Mouse (Mus musculus) stomach, postnatal 0 days (tissue): ENCODE results near the gene Cebpe. TPM values are rescaled to one million over a fixed set of nuclear protein-coding genes. Genes with fewer than 3 reads are reported as not detected.
A peak's percentile ranks its signal among the peaks of the same experiment; 100 is the strongest.

ENCODE experiments used
- ATAC-seq: fragments of 200-750 bp; cut with Nextera tagmentation; 2 replicates; pipeline ENCODE4 v1.8.0; 2017; ENCODE audit not compliant: low FRiP score, low TSS enrichment
- DNase-seq: peaks from one replicate; pipeline ENCODE4 v3.0.0-alpha.2; 2016; ENCODE audit warnings: low spot score
- H3K27ac ChIP-seq: fragments of 300-500 bp; sonication (generic); replicated peaks from 2 replicates; pipeline ENCODE4 v1.5.1; 2014; ENCODE audit warnings: mild to moderate bottlenecking, control low read depth
- H3K27me3 ChIP-seq: fragments of 300-500 bp; sonication (generic); 2 replicates; pipeline ENCODE4 v1.6.1; 2014; ENCODE audit warnings: low read length; ENCODE audit not compliant: control insufficient read depth, insufficient read depth
- H3K36me3 ChIP-seq: fragments of 300-500 bp; sonication (generic); 2 replicates; pipeline ENCODE4 v1.6.1; 2014; ENCODE audit warnings: low read length, mixed read lengths; ENCODE audit not compliant: control insufficient read depth, insufficient read depth
- H3K4me1 ChIP-seq: fragments of 300-500 bp; sonication (generic); replicated peaks from 2 replicates; pipeline ENCODE4 v1.6.1; 2014; ENCODE audit warnings: antibody characterized with exemption; ENCODE audit not compliant: control insufficient read depth, insufficient read depth
- H3K4me2 ChIP-seq: fragments of 300-500 bp; sonication (generic); replicated peaks from 2 replicates; pipeline ENCODE4 v1.6.1; 2014; ENCODE audit warnings: low read depth, mild to moderate bottlenecking, control low read depth, moderate library complexity
- H3K4me3 ChIP-seq: fragments of 300-500 bp; sonication (generic); 2 replicates; pipeline ENCODE4 v1.5.1; 2014; ENCODE audit warnings: low read depth, low read length, control low read depth
- H3K9ac ChIP-seq: fragments of 300-500 bp; sonication (generic); 2 replicates; pipeline ENCODE4 v1.6.1; 2014; ENCODE audit warnings: mild to moderate bottlenecking, low read length, control low read depth, mixed read lengths
- H3K9me3 ChIP-seq: fragments of 300-500 bp; sonication (generic); 2 replicates; pipeline ENCODE4 v1.6.1; 2016; ENCODE audit warnings: low read length; ENCODE audit not compliant: control insufficient read depth
- CTCF ChIP-seq: IDR thresholded peaks from 2 replicates; pipeline ENCODE4 v1.5.1; 2016; ENCODE audit warnings: antibody characterized with exemption, low read depth, mild to moderate bottlenecking, moderate library complexity
- EP300 ChIP-seq: optimal IDR thresholded peaks from 2 replicates; pipeline ENCODE3; 2016; ENCODE audit warnings: antibody characterized with exemption
- WGBS: fragments of 180-500 bp; shearing (Covaris S2); extraction: QIAGEN DNeasy Blood & Tissue Kit; methylation state at CpG from one replicate; pipeline ENCODE4 v1.1.7; 2014; 5-methylcytosine and 5-hydroxymethylcytosine counted together
- polyA plus RNA-seq: library from polyadenylated mRNA; unstranded; fragments of >200 nt; fragmentation: Nextera tagmentation; extraction: Ambion mirVana; gene quantifications from 2 replicates; pipeline ENCODE4 v1.2.1, GENCODE M21; 2015

The Cebpe gene
- polyA plus RNA-seq, 1 experiment from 2014 or later = 0.10 TPM

- Histone ChIP-seq H3K27ac (no peak overlapping the region), H3K4me2 (no peak overlapping the region), H3K27me3 (no peaks in the 10 kb centered on the region), H3K9ac (no peak overlapping the region), H3K4me3 (no peak overlapping the region), H3K9me3 (no peaks in the 10 kb centered on the region), H3K4me1 (no peaks in the 10 kb centered on the region), H3K36me3 (peaks cover 19% of the 10 kb centered on the region)
- TF ChIP-seq EP300 (no peak), CTCF (no peak)
- ATAC-seq = no peak
- WGBS = 78% methylated on average over 16 of the region's 16 CpGs
- DNase-seq = no peak
Measured at GRCm38 (mm10) chr14:54678657-54679304, 33.2 kb downstream of the Cebpe start.

- Histone ChIP-seq H3K9me3 (no peaks in the 10 kb centered on the region), H3K4me3 (no peak overlapping the region), H3K9ac (no peak overlapping the region), H3K4me1 (no peaks in the 10 kb centered on the region), H3K36me3 (peaks cover 17% of the 10 kb centered on the region), H3K27ac (no peak overlapping the region), H3K4me2 (no peak overlapping the region), H3K27me3 (no peaks in the 10 kb centered on the region)
- WGBS = 80% methylated on average over 5 of the region's 5 CpGs
- TF ChIP-seq EP300 = no peak
- no peak for TF ChIP-seq CTCF
- DNase-seq = no peak
- ATAC-seq = no peak
Measured at GRCm38 (mm10) chr14:54676290-54676689, 35.7 kb downstream of the Cebpe start.

- no peak overlapping the region for H3K4me3 ChIP-seq
- H3K4me2 ChIP-seq = no peak overlapping the region
- no peak for TF ChIP-seq CTCF
- TF ChIP-seq EP300 = no peak
- H3K9ac ChIP-seq = no peak overlapping the region
- ATAC-seq (no peak), DNase-seq (no peak)
- H3K36me3 ChIP-seq = peaks cover 17% of the 10 kb centered on the region
- H3K9me3 ChIP-seq = no peaks in the 10 kb centered on the region
- WGBS = 57% methylated on average over 2 of the region's 2 CpGs
- H3K4me1 ChIP-seq = no peaks in the 10 kb centered on the region
- no peak overlapping the region for H3K27ac ChIP-seq
- H3K27me3 ChIP-seq = no peaks in the 10 kb centered on the region
Measured at GRCm38 (mm10) chr14:54674317-54674716, 37.7 kb downstream of the Cebpe start.

- H3K9ac ChIP-seq = no peak overlapping the region
- no peaks in the 10 kb centered on the region for H3K4me1 ChIP-seq
- H3K4me3 ChIP-seq = no peak overlapping the region
- no peak for ATAC-seq
- peaks cover 20% of the 10 kb centered on the region for H3K36me3 ChIP-seq
- WGBS = 73% methylated on average over 4 of the region's 4 CpGs
- peak; percentile 76 for TF ChIP-seq CTCF
- TF ChIP-seq EP300 = no peak
- H3K9me3 ChIP-seq = no peaks in the 10 kb centered on the region
- no peak overlapping the region for H3K4me2 ChIP-seq
- H3K27me3 ChIP-seq = no peaks in the 10 kb centered on the region
- no peak overlapping the region for H3K27ac ChIP-seq
- peak; percentile 63 for DNase-seq
Measured at GRCm38 (mm10) chr14:54669381-54669780, 42.6 kb downstream of the Cebpe start.

- Histone ChIP-seq H3K4me1 (no peaks in the 10 kb centered on the region), H3K9me3 (no peaks in the 10 kb centered on the region), H3K27me3 (no peaks in the 10 kb centered on the region), H3K4me2 (no peak overlapping the region), H3K27ac (no peak overlapping the region), H3K9ac (no peak overlapping the region), H3K36me3 (peaks cover 40% of the 10 kb centered on the region), H3K4me3 (no peak overlapping the region)
- DNase-seq = no peak
- ATAC-seq = no peak
- WGBS = 92% methylated on average over 10 of the region's 10 CpGs
- TF ChIP-seq EP300 (no peak), CTCF (no peak)
Measured at GRCm38 (mm10) chr14:54664477-54665222, 47.3 kb downstream of the Cebpe start.

Other genes starting within 250 kb of the Cebpe start
- 59.3 and 70.0 TPM in 2 replicates for gene Lrp10, start 248.0 kb downstream of the Cebpe start, polyA plus RNA-seq
- gene Rem2, start 236.1 kb downstream of the Cebpe start, polyA plus RNA-seq = 0.47 and 0.59 TPM in 2 replicates
- gene Prmt5, start 194.6 kb downstream of the Cebpe start, polyA plus RNA-seq = 28.1 and 29.2 TPM in 2 replicates
- gene Haus4, start 157.6 kb downstream of the Cebpe start, polyA plus RNA-seq = 23.7 and 24.1 TPM in 2 replicates
- 18.9 and 26.4 TPM in 2 replicates for gene Ajuba, start 134.6 kb downstream of the Cebpe start, polyA plus RNA-seq
- gene 4931414P19Rik, start 106.2 kb downstream of the Cebpe start, polyA plus RNA-seq = 2.4 and 3.0 TPM in 2 replicates
- gene Psmb5, start 94.2 kb downstream of the Cebpe start, polyA plus RNA-seq = 279 and 291 TPM in 2 replicates
- gene Psmb11, start 90.7 kb downstream of the Cebpe start, polyA plus RNA-seq = 0.02 TPM in 1 of 2 replicates, not detected in the other
- not detected in 2 replicates for gene Gm17606, start 71.2 kb downstream of the Cebpe start, polyA plus RNA-seq
- 0.63 and 0.68 TPM in 2 replicates for gene Cdh24, start 70.8 kb downstream of the Cebpe start, polyA plus RNA-seq
- gene 1700123O20Rik, start 26.0 kb downstream of the Cebpe start, polyA plus RNA-seq = 60.8 and 61.7 TPM in 2 replicates
- 37.0 and 46.9 TPM in 2 replicates for gene Acin1, start 25.2 kb downstream of the Cebpe start, polyA plus RNA-seq
- gene Gm29776, start 13.3 kb downstream of the Cebpe start, polyA plus RNA-seq = 0.08 and 0.11 TPM in 2 replicates
- gene Slc7a8, start 69.8 kb upstream of the Cebpe start, polyA plus RNA-seq = 3.1 and 4.2 TPM in 2 replicates
- not detected in 2 replicates for gene Rnf212b, start 102.0 kb upstream of the Cebpe start, polyA plus RNA-seq
- gene Homez, start 158.8 kb upstream of the Cebpe start, polyA plus RNA-seq = 4.5 and 5.0 TPM in 2 replicates
- 1.7 and 2.2 TPM in 2 replicates for gene Ppp1r3e, start 165.4 kb upstream of the Cebpe start, polyA plus RNA-seq
- 4.3 and 4.7 TPM in 2 replicates for gene Bcl2l2, start 171.2 kb upstream of the Cebpe start, polyA plus RNA-seq
- gene Gm20521, start 171.3 kb upstream of the Cebpe start, polyA plus RNA-seq = 1.2 TPM in 2 replicates
- gene Pabpn1, start 180.3 kb upstream of the Cebpe start, polyA plus RNA-seq = 46.4 and 56.2 TPM in 2 replicates
- gene Slc22a17, start 201.0 kb upstream of the Cebpe start, polyA plus RNA-seq = 15.4 and 20.6 TPM in 2 replicates
- 14.1 and 16.8 TPM in 2 replicates for gene Efs, start 214.0 kb upstream of the Cebpe start, polyA plus RNA-seq
- gene Il25, start 220.5 kb upstream of the Cebpe start, polyA plus RNA-seq = 0.15 TPM in 1 of 2 replicates, not detected in the other
- 3.3 and 4.6 TPM in 2 replicates for gene Cmtm5, start 224.1 kb upstream of the Cebpe start, polyA plus RNA-seq